Mouse (Mus musculus) CD4-positive, CD25-positive, alpha-beta regulatory T cell (primary cell): ENCODE results near the gene Pip5k1b. TPM values are rescaled to one million over a fixed set of nuclear protein-coding genes. Genes with fewer than 3 reads are reported as not detected.

Experiments
- polyA plus RNA-seq: library from polyadenylated mRNA; unstranded; fragments of 100-300 nt; shearing (Covaris generic); gene quantifications from one replicate; pipeline ENCODE4 v1.2.1, GENCODE M21; 2017

Gene Pip5k1b
- 5.9 TPM for polyA plus RNA-seq

GRCm38 (mm10) chr19:24555466-24555903, at the start of gene Pip5k1b:
TSS of gene Pip5k1b (minus strand) at chr19:24555872.

DNA sequence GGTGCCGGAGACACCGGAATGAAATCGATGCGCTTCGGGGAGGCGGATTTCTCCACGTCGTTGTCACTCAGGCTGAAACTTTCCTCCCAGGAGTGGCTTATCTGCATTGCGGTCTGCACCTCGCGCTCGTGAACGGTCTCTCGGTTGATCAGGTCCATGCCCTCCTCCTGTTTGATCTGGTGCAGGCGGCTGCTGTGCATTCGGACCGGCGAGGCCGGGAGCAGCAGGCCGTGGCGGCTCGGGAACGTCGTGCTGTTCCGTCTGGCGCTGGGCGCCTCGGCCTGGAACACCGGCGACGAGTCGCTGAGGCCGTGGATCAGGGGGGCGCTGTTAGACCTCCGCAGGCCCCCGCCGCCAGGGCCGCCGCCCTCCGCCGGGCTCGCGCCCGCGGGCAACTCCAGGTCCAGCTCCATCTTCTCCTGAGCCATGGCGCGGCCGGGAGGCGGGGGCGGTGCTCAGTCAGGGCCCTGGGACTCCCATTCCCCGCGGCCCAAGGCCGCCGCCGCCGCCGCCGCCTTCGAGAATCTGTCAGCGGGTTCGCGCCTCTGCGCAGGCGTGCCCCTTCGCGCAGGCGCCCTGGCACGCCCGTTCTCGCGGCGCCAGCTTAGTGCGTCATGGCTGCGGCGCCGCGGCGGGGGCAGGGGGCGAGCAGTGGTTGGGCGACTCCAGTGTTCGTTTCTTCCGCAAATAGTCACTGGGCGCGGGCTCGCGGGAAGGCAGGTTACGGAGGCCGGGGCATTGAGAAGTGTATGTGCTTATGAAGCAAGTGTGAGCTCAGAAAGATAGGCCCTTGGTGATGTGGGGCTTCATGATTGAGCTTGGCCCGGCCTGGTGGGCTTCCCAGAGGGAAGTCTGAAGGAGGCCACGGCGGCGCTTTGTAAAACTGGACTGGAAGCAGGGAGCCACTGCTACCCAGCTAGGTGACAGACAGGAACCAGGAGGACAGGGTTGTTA, 78.5 kb downstream of the Pip5k1b start, which contains the start of gene Fam122a:
Fam122a (minus strand) TSS at position 428 of the 954 bp plus-strand sequence.

DNA sequence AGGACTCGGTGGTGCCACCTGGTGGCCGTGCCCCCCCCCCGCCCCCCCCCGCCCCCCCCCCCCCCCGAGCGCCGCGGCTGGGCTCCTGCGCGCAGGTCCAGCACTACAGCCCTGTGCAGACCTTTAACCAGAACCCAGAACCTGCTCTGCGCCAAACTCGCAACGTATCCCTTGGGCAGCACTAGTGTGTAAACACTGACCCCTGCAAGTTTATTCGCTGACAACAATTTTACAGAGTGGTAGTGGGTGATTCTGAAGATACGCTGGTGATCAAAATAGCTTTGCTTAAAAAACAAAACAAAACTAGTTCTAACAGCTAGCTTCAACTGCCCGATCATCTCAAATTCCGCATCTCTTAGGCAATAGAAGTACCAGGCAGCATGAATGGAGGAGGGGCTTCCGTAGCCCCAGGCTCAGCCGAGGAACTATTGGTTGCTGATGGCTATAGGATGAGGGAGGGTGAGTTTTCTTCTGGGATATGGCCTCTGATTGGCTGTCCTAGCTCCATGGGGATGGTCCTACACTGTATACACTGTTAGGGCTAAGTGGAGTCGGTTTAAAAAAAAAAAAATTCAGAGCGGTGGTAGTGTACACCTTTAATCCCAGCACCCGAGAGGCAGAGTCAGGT, 275.0 kb downstream of the Pip5k1b start, which contains the start of gene Fxn:
Fxn (minus strand) TSS at position 5 of the 628 bp plus-strand sequence.

Other genes with a start within 250 kb of the Pip5k1b start
- 46.5 TPM for gene Fam122a, start 78.5 kb downstream of the Pip5k1b start, polyA plus RNA-seq
- not detected for gene Tmem252, start 118.1 kb upstream of the Pip5k1b start, polyA plus RNA-seq